ENCODE assay signal across 26 mouse cellular contexts in genomic region chr13:53075006-53075405, GRCm38 (mm10).
DNase-seq lines count a peak whose midpoint lies in the region; ATAC-seq lines count a peak whose summit lies in the region.
"Had no signal": no experiment of that assay in that cellular context is flagged by ENCODE, and none has a peak within 500 bp of the region (broad histone marks: within the 10 kb centered on the region; RNA-seq: fewer than 3 reads in every experiment).

No protein-coding gene starts in this region.

- no peaks in the 10 kb centered on the region for H3K27me3 ChIP-seq in midbrain, embryonic 11.5 days (ENCODE audit: control insufficient read depth, insufficient read depth, low read length)
- peaks cover 13% of the 10 kb centered on the region for H3K27me3 ChIP-seq in midbrain, embryonic 10.5 days (ENCODE audit: low read depth, poor library complexity, severe bottlenecking)
- H3K27me3 ChIP-seq in neural tube, embryonic 13.5 days, result no peaks in the 10 kb centered on the region
- H3K27me3 ChIP-seq in midbrain, embryonic 15.5 days (replicated peaks), result no peaks in the 10 kb centered on the region
- H3K27me3 ChIP-seq in forebrain, embryonic 13.5 days, result no peaks in the 10 kb centered on the region
- H3K27me3 ChIP-seq: CH12.LX; heart, embryonic 13.5 days had no signal

- H3K4me3 ChIP-seq in midbrain, embryonic 11.5 days (ENCODE audit: low read depth, low read length), result no peak overlapping the region
- H3K4me3 ChIP-seq in midbrain, embryonic 10.5 days, result no peak overlapping the region
- H3K4me3 ChIP-seq in neural tube, embryonic 13.5 days, result no peak overlapping the region
- no peak overlapping the region for H3K4me3 ChIP-seq in midbrain, embryonic 15.5 days
- no peak overlapping the region for H3K4me3 ChIP-seq in forebrain, embryonic 13.5 days
- H3K4me3 ChIP-seq: forebrain, embryonic 10.5 days; heart, adult 2 months; heart, embryonic 10.5 days; heart, embryonic 13.5 days had no signal

- H3K4me1 ChIP-seq in midbrain, embryonic 11.5 days (ENCODE audit: control insufficient read depth, insufficient read depth, low read length), result 0 out of 2 replicates have a peak, but pooled peaks cover 3% of the 10 kb centered on the region
- peaks cover 21% of the 10 kb centered on the region for H3K4me1 ChIP-seq in midbrain, embryonic 10.5 days
- peaks cover 33% of the 10 kb centered on the region for H3K4me1 ChIP-seq in neural tube, embryonic 13.5 days (replicated peaks)
- peaks cover 17% of the 10 kb centered on the region for H3K4me1 ChIP-seq in midbrain, embryonic 15.5 days
- H3K4me1 ChIP-seq in forebrain, embryonic 13.5 days, result peaks cover 23% of the 10 kb centered on the region
- H3K4me1 ChIP-seq: heart, embryonic 10.5 days; heart, embryonic 13.5 days had no signal

- no peaks in the 10 kb centered on the region for H3K9me3 ChIP-seq in midbrain, embryonic 11.5 days (ENCODE audit: control insufficient read depth, low read length)
- H3K9me3 ChIP-seq in midbrain, embryonic 10.5 days (replicated peaks), result no peaks in the 10 kb centered on the region
- H3K9me3 ChIP-seq in neural tube, embryonic 13.5 days, result no peaks in the 10 kb centered on the region
- H3K9me3 ChIP-seq in midbrain, embryonic 15.5 days, result no peaks in the 10 kb centered on the region
- H3K9me3 ChIP-seq in forebrain, embryonic 13.5 days (replicated peaks), result no peaks in the 10 kb centered on the region
- H3K9me3 ChIP-seq: forebrain, embryonic 10.5 days; heart, embryonic 10.5 days had no signal

- no peak for DNase-seq in midbrain, embryonic 11.5 days (ENCODE audit: low spot score, missing footprints)
- no peak for DNase-seq in midbrain, embryonic 10.5 days (ENCODE audit: low spot score)
- no peak for DNase-seq in neural tube, embryonic 10.5 days (ENCODE audit: extremely low spot score, low spot score)
- no peak for DNase-seq in left cerebral cortex, adult 8-10 months (ENCODE audit: low spot score in 2 of 2)
- DNase-seq: adrenal gland, adult 2 months; adrenal gland, postnatal 14 days; B cell, adult 2 months; cerebellum, adult 18-20 months; cerebellum, adult 9-10 months; cerebellum, postnatal 14 days; forebrain, postnatal 0 days; gastrocnemius, postnatal 36 days; heart, adult 2 months; heart, postnatal 14 days; heart, postnatal 4 days had no signal

- no peak overlapping the region for H3K4me2 ChIP-seq in midbrain, embryonic 11.5 days
- H3K4me2 ChIP-seq in neural tube, embryonic 13.5 days, result no peak overlapping the region
- no peak overlapping the region for H3K4me2 ChIP-seq in midbrain, embryonic 15.5 days
- H3K4me2 ChIP-seq in forebrain, embryonic 13.5 days, result no peak overlapping the region
- H3K4me2 ChIP-seq: heart, embryonic 13.5 days; hindbrain, embryonic 14.5 days had no signal

- H3K27ac ChIP-seq in midbrain, embryonic 11.5 days (ENCODE audit: low read depth, low read length), result no peak overlapping the region
- no peak overlapping the region for H3K27ac ChIP-seq in midbrain, embryonic 10.5 days (replicated peaks)
- 0 out of 2 replicates have a peak overlapping the region, but pooled peaks have one; percentile 23 for H3K27ac ChIP-seq in neural tube, embryonic 13.5 days (replicated peaks)
- no peak overlapping the region for H3K27ac ChIP-seq in midbrain, embryonic 15.5 days
- no peak overlapping the region for H3K27ac ChIP-seq in forebrain, embryonic 13.5 days
- H3K27ac ChIP-seq: forebrain, embryonic 10.5 days; heart, adult 2 months; heart, embryonic 10.5 days; heart, embryonic 13.5 days; hindbrain, embryonic 14.5 days; hindbrain, postnatal 0 days had no signal

- no peak overlapping the region for H3K9ac ChIP-seq in midbrain, embryonic 11.5 days (ENCODE audit: low read length)
- no peak overlapping the region for H3K9ac ChIP-seq in neural tube, embryonic 13.5 days
- H3K9ac ChIP-seq in midbrain, embryonic 15.5 days, result no peak overlapping the region
- no peak overlapping the region for H3K9ac ChIP-seq in forebrain, embryonic 13.5 days
- H3K9ac ChIP-seq: forebrain, postnatal 0 days; heart, embryonic 13.5 days; hindbrain, embryonic 14.5 days had no signal

- WGBS in midbrain, embryonic 11.5 days, result 76% methylated on average over 5 of the region's 5 CpGs
- 75% methylated on average over 5 of the region's 5 CpGs for WGBS in midbrain, embryonic 10.5 days
- WGBS in neural tube, embryonic 13.5 days, result 56% methylated on average over 5 of the region's 5 CpGs
- 38% methylated on average over 5 of the region's 5 CpGs for WGBS in midbrain, embryonic 15.5 days
- 70% methylated on average over 5 of the region's 5 CpGs for WGBS in forebrain, embryonic 13.5 days

- no peaks in the 10 kb centered on the region for H3K36me3 ChIP-seq in midbrain, embryonic 11.5 days (ENCODE audit: control insufficient read depth, insufficient read depth, low read length)
- H3K36me3 ChIP-seq in midbrain, embryonic 10.5 days, result no peaks in the 10 kb centered on the region
- H3K36me3 ChIP-seq in neural tube, embryonic 13.5 days, result no peaks in the 10 kb centered on the region
- no peaks in the 10 kb centered on the region for H3K36me3 ChIP-seq in midbrain, embryonic 15.5 days (replicated peaks)
- H3K36me3 ChIP-seq in forebrain, embryonic 13.5 days (ENCODE audit: poor library complexity, severe bottlenecking), result no peaks in the 10 kb centered on the region
- H3K36me3 ChIP-seq: forebrain, embryonic 10.5 days; G1E; heart, embryonic 10.5 days; heart, embryonic 13.5 days had no signal

- ATAC-seq in midbrain, embryonic 11.5 days (ENCODE audit: low FRiP score), result peak; percentile 63; the same call in 1 of the 2 replicates
- no peak for ATAC-seq in neural tube, embryonic 13.5 days (ENCODE audit: low read depth)
- ATAC-seq in midbrain, embryonic 15.5 days (replicated peaks), result peak; percentile 34; the same call in 1 of the 2 replicates
- ATAC-seq in forebrain, embryonic 13.5 days, result no peak
- ATAC-seq: forebrain, embryonic 14.5 days; forebrain, postnatal 0 days; hindbrain, postnatal 0 days had no signal

Comparison
In these comparisons a context has a peak if more than half of its experiments do, and no peak if none do; other contexts are left out.
1. ATAC-seq: peak in midbrain, embryonic 11.5 days (single experiment) and midbrain, embryonic 15.5 days (single experiment); none in neural tube, embryonic 13.5 days (single experiment) and forebrain, embryonic 13.5 days (single experiment).